Mouse (Mus musculus) hindbrain, embryonic 15.5 days (tissue): Measurements from ENCODE around the gene Serinc5. TPM values are rescaled to one million over a fixed set of nuclear protein-coding genes. Genes with fewer than 3 reads are reported as not detected.
"Not testable (repeated sequence)": the region's sequence is repeated elsewhere in the genome, so short reads cannot be mapped to it uniquely, and the experiment has no call there.

Experiments used
- ATAC-seq: fragments of 200-750 bp; cut with Nextera tagmentation; 2 replicates; pipeline ENCODE4 v1.8.0; 2017; ENCODE audit warnings: low read depth, moderate number of reproducible peaks, moderate TSS enrichment; ENCODE audit not compliant: low FRiP score
- H3K27ac ChIP-seq: fragments of 300-500 bp; sonication (generic); replicated peaks from 2 replicates; pipeline ENCODE4 v1.5.1; 2015; ENCODE audit warnings: mild to moderate bottlenecking, inconsistent platforms
- H3K27me3 ChIP-seq: fragments of 300-500 bp; sonication (generic); 2 replicates; pipeline ENCODE4 v1.6.1; 2015; ENCODE audit warnings: control low read depth, inconsistent platforms
- H3K36me3 ChIP-seq: fragments of 300-500 bp; sonication (generic); 2 replicates; pipeline ENCODE4 v1.6.1; 2015; ENCODE audit warnings: control low read depth, inconsistent platforms
- H3K4me1 ChIP-seq: fragments of 300-500 bp; sonication (generic); replicated peaks from 2 replicates; pipeline ENCODE4 v1.6.1; 2015; ENCODE audit warnings: control low read depth, inconsistent platforms
- H3K4me2 ChIP-seq: fragments of 300-500 bp; sonication (generic); 2 replicates; pipeline ENCODE4 v1.6.1; 2015; ENCODE audit warnings: moderate library complexity, mild to moderate bottlenecking, inconsistent platforms
- H3K4me3 ChIP-seq: fragments of 300-500 bp; sonication (generic); 2 replicates; pipeline ENCODE4 v1.5.1; 2015; ENCODE audit warnings: mild to moderate bottlenecking, inconsistent platforms
- H3K9ac ChIP-seq: fragments of 300-500 bp; sonication (generic); 2 replicates; pipeline ENCODE4 v1.6.1; 2015; ENCODE audit warnings: inconsistent platforms
- H3K9me3 ChIP-seq: fragments of 300-500 bp; sonication (generic); 2 replicates; pipeline ENCODE4 v1.6.1; 2016; ENCODE audit warnings: control low read depth, inconsistent platforms
- WGBS: fragments of 180-500 bp; shearing (Covaris S2); methylation state at CpG from one replicate; pipeline ENCODE4 v1.1.7; 2015; 5-methylcytosine and 5-hydroxymethylcytosine counted together
- polyA plus RNA-seq: library from polyadenylated mRNA; unstranded; fragments of >200 nt; fragmentation: Nextera tagmentation; extraction: Ambion mirVana; gene quantifications from 2 replicates; pipeline ENCODE4 v1.2.1, GENCODE M21; 2015

Serinc5 gene
- polyA plus RNA-seq, 1 experiment from 2014 or later, result 17.5 TPM

DNA sequence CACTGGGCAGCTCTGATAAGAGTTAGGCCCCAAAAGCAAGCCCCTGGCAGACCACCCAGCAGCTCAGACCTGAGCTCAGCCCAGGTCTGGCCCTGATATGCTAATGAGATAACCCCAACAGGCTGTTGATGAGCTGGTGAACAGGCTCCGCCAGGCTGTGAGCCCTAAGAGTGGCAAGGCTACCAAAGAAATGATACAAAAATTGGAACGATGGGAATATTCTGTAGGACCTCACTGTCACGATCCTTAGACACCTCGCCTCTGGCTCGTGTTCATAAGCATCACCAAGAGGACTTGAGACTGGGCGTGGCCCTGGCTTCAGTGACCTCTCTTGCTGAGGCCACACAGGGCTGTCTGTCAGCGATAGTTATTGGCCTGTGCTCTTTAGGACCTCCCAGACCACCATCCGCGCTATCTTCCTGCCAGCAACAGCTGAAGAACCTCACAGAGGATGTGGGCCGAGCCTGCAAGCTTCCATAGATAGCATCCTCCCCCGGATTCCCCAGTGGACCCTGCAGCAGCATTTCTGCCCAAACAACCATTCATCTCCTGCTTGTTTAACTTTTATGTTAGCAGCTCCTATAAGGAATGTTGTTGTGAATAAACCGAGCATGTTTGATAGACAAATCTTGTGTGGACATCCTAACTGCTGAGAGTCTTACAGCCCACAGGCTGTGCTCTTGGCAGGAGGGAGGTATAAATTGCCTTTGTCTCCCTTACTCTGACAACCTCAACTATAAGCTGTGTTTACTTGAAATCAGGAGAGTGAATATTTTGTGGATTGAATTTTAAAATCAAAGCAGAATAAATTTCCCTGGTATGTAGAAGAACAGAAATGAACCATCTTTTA is 17.9 kb upstream of the Serinc5 start:
- Histone ChIP-seq H3K36me3 (no peaks in the 10 kb centered on the region), H3K27ac (no peak overlapping the region), H3K4me2 (no peak overlapping the region), H3K4me3 (no peak overlapping the region), H3K9ac (no peak overlapping the region), H3K27me3 (no peaks in the 10 kb centered on the region), H3K9me3 (no peaks in the 10 kb centered on the region), H3K4me1 (peaks cover 19% of the 10 kb centered on the region)
- 14% methylated on average over 12 of the region's 12 CpGs for WGBS
- peak; percentile 49; the same call in 1 of the 2 replicates for ATAC-seq

- Histone ChIP-seq H3K9ac (no peak overlapping the region), H3K27ac (no peak overlapping the region), H3K4me1 (peaks cover 19% of the 10 kb centered on the region), H3K36me3 (no peaks in the 10 kb centered on the region), H3K4me2 (no peak overlapping the region), H3K9me3 (no peaks in the 10 kb centered on the region), H3K27me3 (no peaks in the 10 kb centered on the region), H3K4me3 (no peak overlapping the region)
- 15% methylated on average over 3 of the region's 3 CpGs for WGBS
- ATAC-seq, result peak; percentile 25; the same call in 1 of the 2 replicates
Observed at GRCm38 (mm10) chr13:92593731-92594396, 17.0 kb upstream of the Serinc5 start.

DNA sequence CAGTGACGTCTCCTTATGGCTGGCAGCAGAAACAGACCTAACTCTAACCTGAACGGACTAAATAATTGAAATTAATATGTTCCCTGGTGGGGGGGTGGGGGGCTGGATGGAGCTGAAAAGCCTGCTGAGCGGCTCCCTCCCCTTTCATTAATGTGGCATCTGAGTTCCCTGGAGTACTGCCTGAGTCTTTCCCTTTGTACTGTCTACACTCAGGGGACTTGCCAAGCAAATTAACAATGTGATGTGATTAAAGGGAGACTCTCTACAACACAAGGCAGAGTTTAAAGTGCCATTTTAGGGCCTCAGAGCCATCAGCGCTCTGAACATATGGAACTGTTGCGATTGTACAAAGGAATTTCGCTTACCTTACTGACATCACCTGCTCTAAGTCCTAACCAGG is 16.4 kb upstream of the Serinc5 start:
- Histone ChIP-seq H3K4me1 (peaks cover 19% of the 10 kb centered on the region), H3K4me3 (no peak overlapping the region), H3K9ac (no peak overlapping the region), H3K27ac (no peak overlapping the region), H3K9me3 (no peaks in the 10 kb centered on the region), H3K27me3 (no peaks in the 10 kb centered on the region), H3K36me3 (no peaks in the 10 kb centered on the region), H3K4me2 (no peak overlapping the region)
- 23% methylated on average over 6 of the region's 6 CpGs for WGBS
- ATAC-seq, result peak; percentile 76

- no peak for ATAC-seq
- 85% methylated on average over 3 of the region's 3 CpGs for WGBS
- H3K4me3 ChIP-seq, result no peak overlapping the region
- no peak overlapping the region for H3K4me2 ChIP-seq
- H3K9me3 ChIP-seq, result no peaks in the 10 kb centered on the region
- H3K4me1 ChIP-seq, result peaks cover 19% of the 10 kb centered on the region
- no peaks in the 10 kb centered on the region for H3K27me3 ChIP-seq
- H3K27ac ChIP-seq, result no peak overlapping the region
- H3K36me3 ChIP-seq, result no peaks in the 10 kb centered on the region
- no peak overlapping the region for H3K9ac ChIP-seq
Observed at GRCm38 (mm10) chr13:92594907-92595306, 16.0 kb upstream of the Serinc5 start.

GRCm38 (mm10) chr13:92595424-92595823 is 15.5 kb upstream of the Serinc5 start:
- no peak overlapping the region for H3K4me3 ChIP-seq
- H3K9me3 ChIP-seq, result no peaks in the 10 kb centered on the region
- no peaks in the 10 kb centered on the region for H3K36me3 ChIP-seq
- no peak for ATAC-seq
- no peaks in the 10 kb centered on the region for H3K27me3 ChIP-seq
- H3K27ac ChIP-seq, result no peak overlapping the region
- 70% methylated on average over 3 of the region's 3 CpGs for WGBS
- no peak overlapping the region for H3K4me2 ChIP-seq
- peaks cover 19% of the 10 kb centered on the region for H3K4me1 ChIP-seq
- no peak overlapping the region for H3K9ac ChIP-seq

GRCm38 (mm10) chr13:92605306-92605705 is 5.6 kb upstream of the Serinc5 start:
- H3K27me3 ChIP-seq, H3K4me3 ChIP-seq, H3K4me2 ChIP-seq: not testable (repeated sequence)

DNA sequence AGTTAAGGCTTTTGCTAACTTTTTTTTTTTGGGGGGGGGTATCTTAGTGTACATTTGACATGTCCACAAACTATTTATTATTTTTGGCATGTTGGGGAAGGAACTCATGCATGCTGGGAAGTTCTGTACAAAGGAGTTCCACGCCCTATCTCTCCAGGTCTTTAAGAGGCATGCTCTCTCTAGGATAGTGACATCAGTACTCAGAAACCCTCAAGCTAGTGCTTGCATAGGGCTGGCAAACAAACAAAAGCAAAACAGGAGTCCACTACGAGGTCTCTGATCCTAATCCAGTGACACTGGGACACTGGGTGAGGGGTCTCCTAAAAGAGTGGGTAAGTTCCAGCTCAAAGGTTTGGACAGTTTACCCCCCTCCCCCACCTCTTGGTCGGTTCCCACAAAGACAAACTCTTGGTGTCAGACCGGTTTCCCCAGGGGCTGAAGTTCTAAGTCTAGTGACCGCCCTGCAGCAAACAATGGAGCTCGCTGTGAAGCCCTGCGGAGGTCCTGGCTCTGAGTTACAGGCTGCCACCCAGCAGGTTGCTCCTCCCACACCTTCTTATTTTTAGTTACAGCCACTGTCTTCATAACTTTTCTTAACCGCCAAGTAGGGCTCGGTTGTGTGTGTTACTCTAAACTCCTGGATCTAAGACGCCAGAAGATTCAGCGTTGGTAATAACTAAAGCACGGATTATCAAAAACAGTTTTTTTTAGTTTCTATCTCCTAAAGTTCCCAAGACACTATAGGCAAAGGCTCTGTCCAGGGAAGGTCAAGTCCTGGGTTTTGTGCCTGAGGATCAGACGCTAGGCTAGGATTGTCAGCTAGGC is 1.2 kb upstream of the Serinc5 start:
- Histone ChIP-seq H3K9ac (peak overlapping the region; percentile 57; the same call in 1 of the 2 replicates), H3K4me3 (peak overlapping the region; percentile 81), H3K9me3 (no peaks in the 10 kb centered on the region), H3K27me3 (no peaks in the 10 kb centered on the region), H3K36me3 (no peaks in the 10 kb centered on the region), H3K4me2 (peak overlapping the region; percentile 83), H3K27ac (peak overlapping the region; percentile 81), H3K4me1 (peaks cover 26% of the 10 kb centered on the region)
- ATAC-seq, result no peak
- 12% methylated on average over 13 of the region's 13 CpGs for WGBS

More at GRCm38 (mm10) chr13:92605306-92605705, 5.6 kb upstream of the Serinc5 start:
- not testable (repeated sequence) for H3K9ac ChIP-seq, H3K36me3 ChIP-seq, H3K9me3 ChIP-seq, H3K4me1 ChIP-seq, H3K27ac ChIP-seq, ATAC-seq
- 90% methylated on average over 4 of the region's 4 CpGs for WGBS

DNA sequence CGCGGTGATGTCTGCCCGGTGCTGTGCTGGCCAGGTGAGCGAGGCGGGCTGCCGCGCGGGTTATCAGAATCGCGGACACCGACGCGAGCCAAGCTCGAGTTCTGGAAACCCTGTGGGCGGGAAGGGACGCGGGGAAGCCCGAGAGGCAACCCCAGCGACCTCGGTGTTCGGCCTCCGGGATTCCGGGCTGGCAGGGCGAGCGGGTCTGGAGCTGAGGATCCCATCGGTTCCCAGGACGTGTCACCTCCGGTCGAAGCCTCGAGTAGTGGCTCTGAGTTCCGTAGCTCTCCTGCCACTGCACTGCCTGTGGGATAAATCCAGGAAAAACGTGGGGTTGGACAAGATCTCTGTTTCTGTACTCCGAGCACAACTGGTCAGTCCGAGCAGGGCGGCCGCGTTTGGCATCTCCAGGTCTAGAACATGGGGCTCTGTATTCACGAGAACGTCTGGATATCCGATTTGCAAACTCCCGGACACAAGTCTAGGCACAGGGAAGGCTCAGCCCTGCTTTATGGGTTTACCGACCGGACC is 428 bp downstream of the Serinc5 start:
- no peaks in the 10 kb centered on the region for H3K36me3 ChIP-seq
- peak overlapping the region; percentile 81 for H3K4me3 ChIP-seq
- no peaks in the 10 kb centered on the region for H3K9me3 ChIP-seq
- H3K27ac ChIP-seq, result peak overlapping the region; percentile 81
- peaks cover 26% of the 10 kb centered on the region for H3K4me1 ChIP-seq
- ATAC-seq, result peak; percentile 52
- H3K9ac ChIP-seq, result peak overlapping the region; percentile 74
- H3K27me3 ChIP-seq, result no peaks in the 10 kb centered on the region
- WGBS, result under 1% methylated on average over 43 of the region's 43 CpGs
- H3K4me2 ChIP-seq, result peak overlapping the region; percentile 83

DNA sequence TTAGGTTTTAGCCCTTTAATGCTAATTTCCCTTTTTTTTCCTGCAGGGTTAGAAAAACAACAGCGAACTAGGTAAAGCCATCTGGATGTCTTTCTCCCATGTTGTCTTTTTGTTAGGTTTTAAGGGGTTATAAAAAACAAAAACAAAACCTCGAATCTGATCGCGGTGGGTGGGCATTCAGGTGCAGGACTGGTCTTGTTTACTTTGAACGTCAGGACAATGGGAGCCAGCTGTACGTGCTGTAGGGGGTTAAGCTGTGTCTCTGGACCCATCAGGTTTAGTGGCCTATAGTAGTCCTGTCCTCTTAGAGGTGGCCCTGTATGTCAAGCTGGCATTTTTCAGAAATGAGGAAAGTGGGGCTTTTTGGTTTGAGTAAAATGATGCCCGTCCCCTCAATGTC is 1.0 kb downstream of the Serinc5 start:
- Histone ChIP-seq H3K36me3 (no peaks in the 10 kb centered on the region), H3K4me3 (peak overlapping the region; percentile 81), H3K4me2 (peak overlapping the region; percentile 83), H3K27ac (peak overlapping the region; percentile 81; the same call in 1 of the 2 replicates), H3K4me1 (peaks cover 26% of the 10 kb centered on the region), H3K9ac (peak overlapping the region; percentile 74), H3K27me3 (no peaks in the 10 kb centered on the region), H3K9me3 (no peaks in the 10 kb centered on the region)
- ATAC-seq, result no peak
- WGBS, result 5% methylated on average over 7 of the region's 7 CpGs

- no peaks in the 10 kb centered on the region for H3K27me3 ChIP-seq
- no peak overlapping the region for H3K9ac ChIP-seq
- no peaks in the 10 kb centered on the region for H3K36me3 ChIP-seq
- no peak overlapping the region for H3K27ac ChIP-seq
- H3K4me2 ChIP-seq, result peak overlapping the region; percentile 83
- 0 out of 2 replicates have a peak overlapping the region, but pooled peaks have one; percentile 81 for H3K4me3 ChIP-seq
- no peaks in the 10 kb centered on the region for H3K9me3 ChIP-seq
- WGBS, result 91% methylated on average over 5 of the region's 5 CpGs
- ATAC-seq, result no peak
- H3K4me1 ChIP-seq, result peaks cover 26% of the 10 kb centered on the region
Observed at GRCm38 (mm10) chr13:92613094-92613493, 2.2 kb downstream of the Serinc5 start.

- Histone ChIP-seq H3K27ac (no peak overlapping the region), H3K9me3 (no peaks in the 10 kb centered on the region), H3K4me1 (peaks cover 20% of the 10 kb centered on the region), H3K36me3 (no peaks in the 10 kb centered on the region), H3K9ac (no peak overlapping the region), H3K27me3 (no peaks in the 10 kb centered on the region), H3K4me3 (no peak overlapping the region), H3K4me2 (no peak overlapping the region)
- 84% methylated on average over 5 of the region's 5 CpGs for WGBS
- no peak for ATAC-seq
Observed at GRCm38 (mm10) chr13:92615201-92615600, 4.3 kb downstream of the Serinc5 start.
